Mouse (Mus musculus) CH12F3 (cell line): ENCODE measurements around the gene Tenm3.

Experiments
- in situ Hi-C: fragments of 300-500 bp; cut with MboI; formaldehyde crosslinking; loops from 2 replicates; pipeline ENCODE4 v1.14.3; 2020; ENCODE audit warnings: low sequenced_read_pairs

Gene Tenm3

DNA sequence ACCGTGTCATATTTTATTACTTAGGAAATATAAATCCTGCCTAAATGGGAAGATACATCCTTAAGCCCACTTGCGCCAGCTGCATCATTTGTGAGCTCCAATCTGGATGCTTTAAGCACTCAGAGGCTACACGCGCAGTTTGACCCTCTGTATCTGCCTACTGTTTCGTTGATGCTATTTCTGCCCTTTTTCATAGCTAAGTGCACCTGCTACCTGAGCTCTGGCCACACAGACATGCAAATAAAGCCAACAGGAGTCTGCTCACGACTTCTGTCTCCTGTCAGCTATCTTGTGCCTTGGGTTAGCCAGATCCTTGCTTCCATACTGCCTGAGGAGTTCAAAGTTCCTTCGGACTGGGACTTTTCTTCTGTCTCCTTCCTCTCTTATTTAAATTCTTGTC lies 547.4 kb downstream of the Tenm3 start:
- in situ Hi-C loops = no loop called here

DNA sequence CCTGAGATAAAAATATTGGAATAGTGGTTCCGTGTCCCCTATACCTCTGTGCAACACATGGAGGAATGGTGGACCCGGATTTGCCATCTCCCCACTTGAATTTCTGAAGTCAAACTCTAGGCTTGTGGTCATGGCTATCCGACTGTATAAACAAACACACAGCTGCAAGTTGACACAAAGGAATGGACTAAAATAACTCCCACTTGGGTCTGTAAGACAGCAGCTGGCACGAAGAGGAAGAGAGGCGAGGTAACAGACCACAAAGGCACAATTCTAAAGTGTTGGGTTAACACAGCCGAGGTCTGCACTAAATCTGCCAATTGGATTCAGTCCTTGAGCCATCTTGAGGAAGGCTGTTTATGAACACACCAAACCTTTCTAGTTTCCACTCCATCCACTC lies 548.2 kb downstream of the Tenm3 start:
- in situ Hi-C loops = no loop called here

DNA sequence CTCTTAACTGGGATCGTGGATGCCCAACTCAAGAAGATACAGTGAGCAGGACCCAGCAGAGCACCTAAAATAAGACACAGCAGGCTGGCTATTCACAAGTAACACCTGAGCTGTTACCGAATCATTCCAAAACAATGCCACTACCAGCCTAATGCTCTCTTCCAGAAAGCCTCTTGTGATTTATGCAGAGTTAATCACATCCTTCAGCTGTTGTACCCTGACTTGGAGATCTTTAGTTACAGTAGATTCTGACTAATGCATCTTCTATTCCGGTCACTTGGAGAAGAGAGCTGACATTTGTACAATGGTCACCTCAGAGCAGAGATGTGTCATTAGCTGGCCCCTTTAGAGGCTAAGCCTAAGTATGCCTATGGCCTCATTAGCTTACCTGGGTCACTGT lies 550.0 kb downstream of the Tenm3 start:
- in situ Hi-C loops = no loop called here

DNA sequence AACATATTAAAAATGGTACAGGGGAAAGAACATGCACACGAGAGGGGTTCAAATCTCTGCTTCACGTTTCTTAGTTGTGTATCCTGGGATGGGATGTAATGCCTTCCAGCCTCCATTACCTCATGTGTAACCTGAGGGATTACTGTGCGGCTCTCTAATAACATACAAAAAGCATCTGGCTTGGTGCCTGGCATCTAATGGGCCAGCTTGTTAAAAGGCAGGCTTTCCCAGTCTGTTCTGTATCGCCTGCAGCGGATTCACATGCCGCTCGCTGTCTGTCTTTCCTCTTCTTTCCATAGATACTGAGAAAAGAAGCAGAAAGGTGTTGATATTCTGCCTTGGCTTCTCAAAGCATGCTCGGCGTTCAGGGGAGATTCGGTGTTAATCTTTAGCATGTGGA lies 558.3 kb downstream of the Tenm3 start:
- in situ Hi-C loops = no loop called here

DNA sequence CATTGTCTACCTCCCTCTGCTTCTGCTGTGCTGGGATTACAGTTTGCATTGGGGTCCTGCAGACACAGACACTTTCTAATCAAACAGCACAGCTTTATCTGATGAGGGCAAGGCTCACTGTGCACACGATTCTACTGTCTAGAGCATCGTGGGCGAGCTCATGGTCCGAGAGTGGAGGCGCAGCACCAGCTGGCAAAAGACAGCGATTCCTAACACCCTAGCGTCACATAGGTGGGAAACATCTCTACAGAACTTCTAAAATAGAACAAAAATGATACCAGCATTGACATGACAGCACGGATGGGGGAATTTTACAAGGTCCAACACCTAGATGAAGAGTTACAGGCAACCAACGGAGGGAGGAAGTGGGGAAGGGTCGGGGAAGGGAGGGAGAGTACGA lies 561.9 kb downstream of the Tenm3 start:
- in situ Hi-C loops = no loop called here

DNA sequence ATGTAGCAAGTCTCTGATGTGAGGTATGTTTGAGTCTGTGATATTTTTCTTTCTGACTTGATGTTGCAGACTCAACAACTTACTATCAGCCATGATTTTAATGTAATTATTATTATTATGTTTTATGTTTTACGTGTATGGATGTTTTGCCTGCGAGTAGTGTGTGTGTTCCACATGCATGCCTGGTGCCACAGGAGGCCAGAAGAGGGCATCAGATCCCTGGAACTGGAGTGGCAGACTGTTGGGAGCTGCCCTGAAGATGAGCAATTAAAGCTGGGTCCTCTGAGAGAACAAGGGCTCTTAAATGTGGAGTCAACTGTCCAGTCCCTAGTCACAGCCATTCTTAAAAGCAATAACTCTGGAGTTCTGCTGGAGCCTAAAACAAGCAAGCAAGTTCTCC lies 564.4 kb downstream of the Tenm3 start:
- in situ Hi-C loops = no loop called here

DNA sequence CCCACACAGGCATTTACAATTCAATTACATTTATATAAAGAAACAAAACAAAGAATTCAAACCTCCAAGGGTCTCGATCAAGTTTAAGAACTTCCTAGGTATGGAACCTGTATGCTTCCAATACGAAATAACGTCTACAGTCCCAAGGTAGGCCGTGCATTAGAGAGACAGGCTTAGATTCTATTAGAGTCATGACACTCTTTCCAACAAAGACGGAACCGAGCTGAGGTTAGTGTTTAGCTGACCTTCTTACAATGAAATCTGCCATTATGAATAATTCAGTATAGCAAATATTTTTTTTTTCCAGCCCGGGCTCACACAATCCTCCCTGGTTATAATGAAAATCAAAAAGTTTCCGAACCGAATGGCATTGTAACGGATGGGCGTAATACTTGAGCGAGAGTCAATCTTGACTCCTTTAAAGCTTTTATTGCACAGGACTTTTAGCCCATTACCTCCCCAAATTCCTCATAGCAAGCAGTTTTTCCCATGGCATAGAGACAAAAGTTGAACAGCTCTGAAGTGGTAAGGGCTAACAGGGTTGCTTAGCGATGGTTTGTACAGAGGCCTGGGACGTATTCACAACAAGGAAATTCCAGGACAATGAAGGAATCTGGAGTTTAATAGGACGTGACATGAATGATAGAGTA lies 565.6 kb downstream of the Tenm3 start:
- in situ Hi-C loops = no loop called here

DNA sequence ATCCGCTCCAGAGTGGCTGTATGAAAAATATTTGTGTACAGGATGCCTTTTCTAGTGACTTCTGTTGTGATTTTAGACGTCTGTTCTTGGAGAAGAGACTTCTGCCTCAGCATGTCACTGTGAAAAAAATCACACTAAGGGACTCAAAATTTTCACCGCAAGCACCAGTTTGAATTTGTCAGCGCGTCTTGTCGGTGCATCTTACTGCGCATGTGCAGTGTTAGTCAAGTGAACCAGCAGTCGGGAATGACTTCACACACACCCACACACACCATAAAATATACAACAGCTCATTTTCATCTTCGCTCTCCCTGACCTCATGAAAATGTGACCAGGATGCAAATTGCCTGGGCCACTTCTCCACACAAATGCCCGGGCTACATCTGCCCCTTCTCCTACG lies 568.7 kb downstream of the Tenm3 start:
- in situ Hi-C loops = no loop called here

DNA sequence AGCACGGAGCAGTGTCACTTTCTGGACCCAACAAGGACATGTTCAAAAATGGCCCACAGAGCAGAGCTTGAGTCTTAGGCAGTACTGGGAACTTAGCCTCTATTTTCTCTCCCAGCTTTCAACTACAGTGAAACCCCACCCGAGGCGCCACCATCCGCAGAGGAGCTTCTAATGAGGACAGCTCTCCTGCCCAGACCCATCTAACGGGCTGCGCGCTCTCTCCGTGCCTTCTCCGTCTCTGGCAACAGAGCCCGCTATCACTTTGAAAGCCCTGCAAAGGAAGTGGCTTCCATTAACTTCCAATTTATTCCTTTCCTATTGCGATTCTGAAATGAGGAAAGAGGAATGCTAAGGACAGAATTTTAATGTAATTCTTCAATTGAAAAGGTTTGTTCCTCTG lies 569.2 kb downstream of the Tenm3 start:
- in situ Hi-C loops = no loop called here

DNA sequence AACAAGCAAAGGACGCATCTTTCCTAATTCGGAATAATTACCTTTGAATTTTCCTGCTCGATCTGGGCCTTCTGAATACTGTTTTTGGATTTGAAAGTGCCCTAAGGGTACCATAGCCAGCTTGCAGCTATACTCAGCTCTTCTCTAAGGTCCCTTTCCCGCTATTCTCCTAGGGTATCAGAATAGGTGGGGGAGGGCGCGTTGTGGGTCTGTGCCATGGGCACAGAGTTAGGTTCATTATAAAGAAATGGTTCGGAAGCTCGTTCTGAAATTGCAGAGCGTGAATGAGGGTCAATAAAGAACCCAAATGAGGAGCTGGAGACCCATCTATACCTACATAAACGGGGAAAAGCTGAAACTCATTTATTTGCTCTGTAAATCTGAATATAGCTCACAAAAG lies 575.1 kb downstream of the Tenm3 start:
- in situ Hi-C loops = no loop called here

DNA sequence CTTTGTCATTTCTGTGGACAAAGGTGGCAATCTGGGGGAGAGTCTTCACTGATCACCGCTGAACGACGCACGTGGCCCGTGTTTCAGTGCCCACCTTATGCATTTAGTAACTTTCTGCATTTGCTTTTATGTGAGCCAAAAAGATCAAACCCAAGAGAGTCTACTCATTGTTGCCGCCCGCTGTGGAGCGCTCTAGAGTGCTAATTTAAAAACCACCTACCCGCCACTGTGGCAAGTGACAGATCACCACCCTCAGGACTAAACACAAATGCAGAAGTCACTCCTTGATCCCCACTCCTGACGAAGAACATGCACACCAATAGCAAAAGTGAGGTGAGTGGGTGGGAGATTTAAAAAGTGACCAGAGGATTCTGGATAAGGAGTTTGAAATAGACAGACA lies 583.5 kb downstream of the Tenm3 start:
- in situ Hi-C loops = no loop called here

DNA sequence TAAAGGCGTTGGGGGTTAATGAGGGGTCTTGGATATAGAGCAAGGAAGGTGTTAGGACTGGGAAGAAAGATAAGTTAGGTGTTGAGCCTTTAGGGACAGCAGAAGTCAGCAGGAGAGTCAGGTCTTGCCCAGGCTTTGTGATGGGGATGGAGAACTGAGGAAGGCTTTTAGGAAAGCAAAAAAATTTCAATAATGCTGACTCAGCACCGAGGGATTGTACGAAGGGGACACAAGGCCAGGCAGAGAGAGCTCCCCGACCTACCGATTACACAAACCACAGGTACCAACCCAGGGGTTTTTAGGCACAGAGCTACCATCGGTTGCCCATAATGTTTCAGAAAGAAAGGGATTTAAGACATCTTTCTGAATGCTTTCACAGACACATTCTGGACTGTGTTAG lies 583.9 kb downstream of the Tenm3 start:
- in situ Hi-C loops = no loop called here

DNA sequence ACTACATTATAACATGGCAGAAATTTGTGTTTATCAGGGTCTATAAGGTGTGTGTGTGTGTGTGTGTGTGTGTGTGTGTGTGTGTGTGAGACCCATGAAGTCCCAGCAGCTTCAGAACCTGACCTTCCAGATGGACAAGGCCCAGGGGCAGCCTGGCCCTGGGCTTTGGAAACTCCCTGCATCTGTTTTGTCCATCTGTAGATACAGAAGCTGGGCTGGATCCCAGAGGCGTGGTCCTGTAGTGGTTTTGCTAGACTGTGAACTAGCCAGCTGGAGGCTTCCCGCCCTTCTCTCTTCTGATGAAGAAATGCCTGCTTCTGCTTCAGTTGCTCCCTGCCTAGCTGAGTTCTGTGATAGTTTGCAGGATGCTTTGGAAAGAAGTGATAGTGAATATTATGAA lies 599.9 kb downstream of the Tenm3 start:
- in situ Hi-C loops = no loop called here

DNA sequence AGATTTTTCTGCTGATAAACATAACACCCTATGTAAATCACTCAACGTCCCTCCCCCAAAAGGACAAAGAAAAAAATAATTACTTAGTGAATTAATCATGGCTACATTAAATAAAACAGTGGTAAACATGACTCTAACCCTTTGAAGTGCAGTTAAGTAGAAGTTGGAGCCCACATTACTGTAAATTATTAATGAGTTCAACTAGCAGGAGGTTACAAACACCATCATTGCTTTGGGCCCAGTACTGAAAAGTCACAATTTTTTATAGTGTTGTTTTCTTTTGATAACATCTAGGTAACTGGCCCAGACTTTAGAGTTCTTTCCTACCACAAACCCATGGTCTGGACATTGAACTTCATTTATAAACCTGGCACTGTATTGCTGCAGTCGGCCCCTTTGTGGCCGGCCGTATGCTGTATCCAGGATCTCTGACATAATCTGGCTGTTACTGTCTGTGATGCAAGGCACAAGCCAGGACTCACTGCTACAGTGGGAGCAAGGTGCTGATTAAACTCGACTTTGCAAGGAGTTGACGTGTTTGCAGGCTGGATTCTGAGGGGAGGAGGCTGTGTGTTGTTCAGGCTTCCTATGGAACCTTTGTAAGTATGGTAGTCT lies 602.7 kb downstream of the Tenm3 start:
- in situ Hi-C loops = no loop called here

DNA sequence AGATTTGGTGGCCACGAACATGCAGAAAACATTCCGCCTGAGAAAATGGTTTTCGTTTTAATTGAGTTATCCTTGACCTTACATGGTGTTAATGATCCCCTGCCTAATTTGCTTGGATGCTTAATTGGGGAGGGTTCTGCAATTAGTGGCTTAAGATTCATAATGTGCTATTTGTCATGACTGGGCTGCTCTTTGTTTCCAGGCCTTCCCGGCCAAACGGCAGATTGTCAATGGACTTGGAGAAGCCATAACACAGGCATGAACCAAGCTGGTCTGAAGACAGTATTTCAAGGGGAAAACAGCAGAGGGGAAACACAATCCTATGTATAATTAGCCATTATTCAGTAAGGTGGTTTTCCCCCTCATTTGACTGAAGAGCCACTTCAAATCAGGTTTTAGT lies 606.8 kb downstream of the Tenm3 start:
- in situ Hi-C loops = no loop called here

DNA sequence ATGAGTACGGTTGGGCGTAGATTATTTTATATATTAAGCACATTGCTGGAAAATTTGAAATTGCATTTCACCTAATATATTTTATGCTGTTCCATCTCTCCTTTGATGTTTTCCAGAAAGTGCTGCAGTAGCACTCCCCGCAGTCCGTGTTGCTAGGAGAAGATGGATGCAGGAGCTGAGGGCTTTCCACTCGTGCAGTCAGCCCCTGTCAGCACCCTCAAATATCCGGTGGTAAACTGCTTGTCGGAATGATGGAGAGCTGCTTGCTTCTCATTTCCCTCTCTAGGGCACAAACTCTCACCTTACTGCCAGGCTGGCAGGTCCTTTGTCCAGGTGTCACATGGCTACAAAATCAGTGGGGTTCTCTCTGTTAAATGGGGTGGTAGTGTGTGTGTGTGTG lies 610.8 kb downstream of the Tenm3 start:
- in situ Hi-C loops = no loop called here

DNA sequence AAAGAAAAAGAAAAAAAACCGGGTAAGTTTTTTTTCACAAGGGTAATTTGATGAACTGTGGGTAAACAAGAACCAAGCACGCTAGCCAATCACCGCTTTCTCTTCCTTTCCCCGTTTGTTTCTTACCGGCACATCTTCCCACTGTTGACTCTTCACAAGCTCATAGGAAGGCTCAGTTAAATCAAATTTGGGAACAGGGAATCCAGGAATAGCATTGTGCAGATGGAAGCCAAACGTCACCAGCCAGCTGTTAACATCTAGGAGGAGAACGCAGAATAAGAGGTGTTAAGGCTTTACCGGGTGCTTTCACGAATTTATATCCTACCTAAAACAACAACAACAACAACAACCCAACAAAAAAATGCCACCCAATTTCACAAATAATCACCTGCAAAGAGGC lies 611.9 kb downstream of the Tenm3 start:
- in situ Hi-C loops = no loop called here

DNA sequence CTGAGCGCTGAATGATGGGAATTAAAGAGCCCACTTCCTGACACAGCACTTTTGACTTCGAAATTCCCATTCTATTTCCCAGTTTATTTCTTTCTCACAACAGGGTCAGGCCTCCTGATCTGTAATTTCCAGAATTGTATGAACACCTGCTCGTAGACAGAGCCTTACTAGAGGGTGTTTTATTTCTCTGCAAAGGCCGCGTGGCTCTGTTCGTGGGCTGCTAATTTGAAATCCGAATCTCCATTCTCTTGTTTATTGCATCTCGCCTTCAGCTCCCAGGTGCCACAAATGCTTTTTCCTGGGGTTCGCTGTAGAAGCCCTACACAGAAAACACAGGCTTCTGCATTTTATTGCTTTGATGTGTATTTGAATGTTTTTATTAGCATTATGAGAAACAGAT lies 612.4 kb downstream of the Tenm3 start:
- in situ Hi-C loops = no loop called here

DNA sequence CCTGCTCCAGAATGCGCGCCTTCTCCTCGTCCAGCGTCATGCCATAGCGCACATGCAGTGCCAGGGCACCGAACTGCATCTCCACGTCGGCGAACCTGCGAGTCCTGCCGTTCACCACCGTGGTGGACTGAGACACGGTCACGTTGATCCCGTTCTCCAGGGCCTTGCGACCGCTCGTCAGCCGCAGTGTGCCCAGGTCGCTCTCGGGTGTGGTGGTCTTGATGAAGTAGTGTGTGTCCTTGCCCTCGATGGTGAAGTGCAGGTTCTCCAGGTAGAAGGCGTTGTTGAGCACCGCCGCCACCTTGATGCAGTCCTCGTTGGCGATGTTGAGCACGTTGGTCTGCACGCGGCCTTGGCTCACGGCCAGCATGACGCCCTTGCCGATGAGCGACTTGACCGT lies 615.1 kb downstream of the Tenm3 start:
- in situ Hi-C loops = loop anchor here (10.0 kb wide), 1 partner anchor 296 kb away; no protein-coding TSS in a partner anchor

DNA sequence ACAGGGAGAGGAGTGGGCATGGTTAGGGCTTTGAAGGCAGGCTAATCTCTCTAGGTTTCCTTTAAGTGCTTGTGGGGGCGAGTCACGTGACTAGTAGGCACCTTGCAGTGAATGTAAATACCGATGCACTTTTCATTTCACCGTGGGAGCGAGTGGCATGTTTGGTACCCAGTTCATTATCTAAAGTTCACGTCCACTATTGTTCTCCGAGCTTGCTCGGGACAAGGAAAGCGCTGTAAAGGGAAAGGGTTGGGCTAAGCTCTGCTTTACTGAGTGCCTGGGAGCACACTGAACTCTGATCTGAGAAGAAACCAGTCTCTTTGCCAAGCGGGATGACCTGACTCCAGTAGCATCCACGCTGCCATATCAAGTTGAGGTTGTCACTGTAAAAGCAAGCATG lies 619.0 kb downstream of the Tenm3 start:
- in situ Hi-C loops = loop anchor here (10.0 to 25.0 kb wide), 2 partner anchors 300 to 788 kb away; no protein-coding TSS in a partner anchor

DNA sequence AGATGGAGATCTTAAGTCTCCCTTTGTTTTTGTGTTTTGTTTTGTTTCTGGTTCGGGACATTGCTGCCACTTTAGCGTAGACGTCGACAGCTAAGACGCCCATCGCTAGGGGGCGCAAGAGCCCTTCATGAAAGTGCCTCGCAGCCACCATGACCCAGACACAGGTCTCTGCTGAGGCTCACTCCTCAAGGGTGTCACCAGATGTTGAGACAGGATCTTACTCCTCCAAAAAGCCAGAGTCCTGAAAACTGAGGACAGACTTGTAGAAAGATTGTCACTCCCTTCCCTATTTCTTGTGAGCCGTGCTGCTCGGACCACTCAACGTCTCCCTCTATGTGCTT lies 621.4 kb downstream of the Tenm3 start:
- in situ Hi-C loops = loop anchor here (10.0 to 25.0 kb wide), 2 partner anchors 302 to 790 kb away; no protein-coding TSS in a partner anchor

DNA sequence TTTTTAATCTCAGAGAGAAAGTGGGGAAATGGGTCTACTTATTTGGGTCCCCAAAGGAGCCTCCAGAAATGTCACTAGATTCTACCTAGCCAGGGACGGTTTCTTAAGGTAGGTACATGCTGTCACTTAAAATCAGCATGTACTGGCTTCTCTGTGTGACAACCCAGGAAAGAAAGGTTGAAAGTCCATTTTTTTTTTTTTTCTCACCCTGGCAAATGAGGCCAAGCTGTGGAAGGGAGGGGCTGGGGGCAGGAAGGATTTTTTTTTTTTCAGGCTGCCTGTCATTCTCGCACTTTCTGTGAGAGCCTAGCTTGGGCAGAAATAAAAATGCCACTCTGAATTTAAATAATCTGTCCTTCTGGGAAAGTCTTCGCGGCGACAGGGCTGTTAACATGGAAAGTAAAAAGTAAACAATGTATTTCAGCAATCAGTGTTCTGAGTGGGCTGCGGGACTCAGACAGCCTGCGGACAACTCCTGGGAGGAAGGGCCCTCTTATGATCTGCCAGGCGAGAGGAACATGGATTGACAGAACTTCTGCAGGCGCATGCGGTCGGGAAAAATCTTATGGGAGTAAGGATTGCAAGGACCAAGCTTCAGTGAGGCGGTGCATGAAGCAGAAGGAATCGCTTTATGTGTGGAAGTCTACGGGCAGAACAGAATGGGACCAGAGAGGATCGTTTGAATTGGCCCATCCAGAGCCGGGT lies 621.9 kb downstream of the Tenm3 start:
- in situ Hi-C loops = loop anchor here (10.0 to 25.0 kb wide), 2 partner anchors 303 to 790 kb away; no protein-coding TSS in a partner anchor
